Comparison of ENCODE assay signal across 25 mouse cellular contexts in the genomic region with DNA sequence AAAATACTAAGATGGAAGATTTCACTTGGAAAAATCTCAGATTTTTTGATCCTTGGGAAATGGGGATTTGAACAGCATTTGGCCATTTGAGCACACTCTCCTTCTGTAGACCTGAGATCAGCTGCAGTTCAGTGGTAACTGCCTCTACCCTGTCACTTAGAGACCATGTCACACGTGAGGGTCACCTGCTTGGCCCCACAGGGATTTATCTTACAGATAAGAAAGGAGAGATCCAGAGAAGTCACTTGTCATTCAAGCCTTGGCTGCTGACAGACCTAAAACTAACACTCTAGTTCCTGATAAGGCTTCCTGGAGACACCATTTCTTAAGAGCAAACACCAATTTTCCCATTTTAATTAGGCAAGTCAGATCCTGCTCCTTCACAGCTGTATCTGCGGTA.
DNase-seq lines count a peak whose midpoint lies in the region; ATAC-seq and TF ChIP-seq lines count a peak whose summit lies in the region.
"Had no signal": no experiment of that assay in that cellular context is flagged by ENCODE, and none has a peak within 500 bp of the region (broad histone marks: within the 10 kb centered on the region; RNA-seq: fewer than 3 reads in every experiment).

No protein-coding gene starts in this region.

- no peak overlapping the region for H3K9ac ChIP-seq in heart, embryonic 11.5 days (ENCODE audit: low read depth, low read length)
- H3K9ac ChIP-seq in heart, embryonic 13.5 days, result no peak overlapping the region
- H3K9ac ChIP-seq in CH12.LX (ENCODE audit: insufficient read depth, low read depth), result no peak overlapping the region
- H3K9ac ChIP-seq: embryonic facial prominence, embryonic 13.5 days; embryonic facial prominence, embryonic 15.5 days; forebrain, embryonic 12.5 days had no signal

- dilution Hi-C loops in CH12.LX (cut with MboI; ENCODE audit: extremely low pct_ligation_motif_present, extremely low pct_unique_long_range_greater_than_20kb, low sequenced_read_pairs), result no loop called here

- peak overlapping the region; percentile 34 for H3K4me2 ChIP-seq in heart, embryonic 11.5 days
- peak overlapping the region; percentile 25 for H3K4me2 ChIP-seq in heart, embryonic 13.5 days
- no peak overlapping the region for H3K4me2 ChIP-seq in CH12.LX (ENCODE audit: insufficient read depth, low read depth, poor library complexity, severe bottlenecking)
- H3K4me2 ChIP-seq: embryonic facial prominence, embryonic 13.5 days; embryonic facial prominence, embryonic 15.5 days; forebrain, embryonic 12.5 days had no signal

- H3K4me3 ChIP-seq in heart, embryonic 11.5 days (ENCODE audit: low read depth, low read length), result no peak overlapping the region
- no peak overlapping the region for H3K4me3 ChIP-seq in heart, embryonic 10.5 days
- H3K4me3 ChIP-seq in heart, embryonic 13.5 days, result no peak overlapping the region
- H3K4me3 ChIP-seq in CH12.LX (replicated peaks in 1 of 3; ENCODE audit: low read depth in 2 of 3, low read length in 2 of 3, poor library complexity in 1 of 3), result no peak overlapping the region
- H3K4me3 ChIP-seq in embryonic facial prominence, embryonic 10.5 days, result no peak overlapping the region
- H3K4me3 ChIP-seq: embryonic facial prominence, embryonic 13.5 days; embryonic facial prominence, embryonic 15.5 days; erythroblast, embryonic 14.5 days; forebrain, embryonic 10.5 days; forebrain, embryonic 12.5 days had no signal

- TF ChIP-seq EP300 in CH12.LX (IDR thresholded peaks at IDR 0.05; ENCODE audit: low read length), result no peak

- WGBS in heart, embryonic 11.5 days (ENCODE audit: insufficient replicate concordance), result 6% methylated on average over 2 of the region's 2 CpGs
- WGBS in heart, embryonic 10.5 days, result 7% methylated on average over 2 of the region's 2 CpGs
- WGBS in heart, embryonic 13.5 days, result 3% methylated on average over 2 of the region's 2 CpGs
- WGBS in embryonic facial prominence, embryonic 10.5 days, result 38% methylated on average over 2 of the region's 2 CpGs

- H3K79me2 ChIP-seq in CH12.LX (replicated peaks; ENCODE audit: control insufficient read depth, extremely low read depth, insufficient read depth, poor library complexity, severe bottlenecking), result no peaks in the 10 kb centered on the region

- H3K27me3 ChIP-seq in heart, embryonic 11.5 days (ENCODE audit: control insufficient read depth, insufficient read depth, low read length), result no peaks in the 10 kb centered on the region
- H3K27me3 ChIP-seq in heart, embryonic 10.5 days (ENCODE audit: insufficient read depth, poor library complexity, severe bottlenecking), result no peaks in the 10 kb centered on the region
- no peaks in the 10 kb centered on the region for H3K27me3 ChIP-seq in heart, embryonic 13.5 days (replicated peaks)
- no peaks in the 10 kb centered on the region for H3K27me3 ChIP-seq in CH12.LX (replicated peaks)
- H3K27me3 ChIP-seq in embryonic facial prominence, embryonic 10.5 days (replicated peaks; ENCODE audit: low read depth, poor library complexity, severe bottlenecking), result no peaks in the 10 kb centered on the region; the same call in 1 of the 2 replicates
- H3K27me3 ChIP-seq: embryonic facial prominence, embryonic 15.5 days; Patski had no signal

- TF ChIP-seq RAD21 in CH12.LX (IDR thresholded peaks at IDR 0.05; ENCODE audit: low read depth, low read length), result no peak

- H3K27ac ChIP-seq in heart, embryonic 11.5 days (ENCODE audit: low read depth, low read length), result no peak overlapping the region
- H3K27ac ChIP-seq in heart, embryonic 10.5 days, result no peak overlapping the region
- no peak overlapping the region for H3K27ac ChIP-seq in heart, embryonic 13.5 days (replicated peaks)
- no peak overlapping the region for H3K27ac ChIP-seq in CH12.LX (ENCODE audit: insufficient read depth, low read depth)
- no peak overlapping the region for H3K27ac ChIP-seq in embryonic facial prominence, embryonic 10.5 days (replicated peaks)
- H3K27ac ChIP-seq: embryonic facial prominence, embryonic 13.5 days; embryonic facial prominence, embryonic 15.5 days; forebrain, embryonic 10.5 days; forebrain, embryonic 12.5 days had no signal

- intact Hi-C loops in heart, postnatal 25 days (cut with DNase I), result no loop called here

- DNase-seq in heart, embryonic 10.5 days (ENCODE audit: low spot score), result no peak
- DNase-seq in heart, postnatal 25 days (ENCODE audit: low spot score), result no peak
- DNase-seq in CH12.LX (ENCODE audit: extremely low read depth), result no peak
- DNase-seq in yolk sac, embryonic 10.5 days (ENCODE audit: low spot score), result peak; percentile 68
- no peak for DNase-seq in embryonic facial prominence, embryonic 10.5 days (ENCODE audit: low spot score)
- DNase-seq: adrenal gland, adult 8-10 months; adrenal gland, postnatal 14 days; adrenal gland, postnatal 36 days; cerebellum, adult 11-12 months; cerebellum, adult 2 months; cerebellum, adult 9-10 months; cerebellum, postnatal 10 days; cerebellum, postnatal 25 days had no signal

- H3K36me3 ChIP-seq in heart, embryonic 11.5 days (ENCODE audit: control insufficient read depth, insufficient read depth, low read length), result no peaks in the 10 kb centered on the region
- H3K36me3 ChIP-seq in heart, embryonic 10.5 days, result no peaks in the 10 kb centered on the region
- H3K36me3 ChIP-seq in heart, embryonic 13.5 days, result no peaks in the 10 kb centered on the region
- no peaks in the 10 kb centered on the region for H3K36me3 ChIP-seq in CH12.LX (replicated peaks in 1 of 2; ENCODE audit: control insufficient read depth in 1 of 2, insufficient read depth in 1 of 2, low read length in 1 of 2)
- no peaks in the 10 kb centered on the region for H3K36me3 ChIP-seq in embryonic facial prominence, embryonic 10.5 days (replicated peaks)
- H3K36me3 ChIP-seq: embryonic facial prominence, embryonic 13.5 days; embryonic facial prominence, embryonic 15.5 days; forebrain, embryonic 10.5 days; forebrain, embryonic 12.5 days; G1E had no signal

- no peaks in the 10 kb centered on the region for H3K9me3 ChIP-seq in heart, embryonic 11.5 days (replicated peaks; ENCODE audit: control insufficient read depth, low read length)
- no peaks in the 10 kb centered on the region for H3K9me3 ChIP-seq in heart, embryonic 10.5 days
- no peaks in the 10 kb centered on the region for H3K9me3 ChIP-seq in heart, embryonic 13.5 days
- no peaks in the 10 kb centered on the region for H3K9me3 ChIP-seq in CH12.LX (replicated peaks; ENCODE audit: low read length)
- no peaks in the 10 kb centered on the region for H3K9me3 ChIP-seq in embryonic facial prominence, embryonic 10.5 days
- H3K9me3 ChIP-seq: embryonic facial prominence, embryonic 13.5 days; embryonic facial prominence, embryonic 15.5 days; forebrain, embryonic 10.5 days; forebrain, embryonic 12.5 days had no signal

- TF ChIP-seq POLR2A in CH12.LX (IDR thresholded peaks at IDR 0.05; ENCODE audit: low read depth, low read length), result no peak

- TF ChIP-seq CTCF in CH12.LX (conservative IDR thresholded peaks at IDR 0.05 in 1 of 2, IDR thresholded peaks at IDR 0.05 in 1 of 2; ENCODE audit: low read depth in 2 of 2, low read length in 2 of 2), result no peak

- no peak for ATAC-seq in heart, embryonic 11.5 days (replicated peaks; ENCODE audit: insufficient number of reproducible peaks, low FRiP score, low TSS enrichment)
- ATAC-seq in heart, embryonic 13.5 days (ENCODE audit: extremely low read depth, insufficient number of reproducible peaks, low FRiP score, low TSS enrichment), result no peak
- ATAC-seq: activated CD4-positive, CD25-positive, alpha-beta regulatory T cell, adult 4 months; forebrain, embryonic 14.5 days; forebrain, embryonic 16.5 days; Patski had no signal

- in situ Hi-C loops in CH12.LX (cut with MboI; ENCODE audit: low pct_ligation_motif_present, low pct_unique_long_range_greater_than_20kb, low sequenced_read_pairs), result no loop called here

- peaks cover 10% of the 10 kb centered on the region; the same call in 1 of the 2 replicates for H3K4me1 ChIP-seq in heart, embryonic 11.5 days (ENCODE audit: control insufficient read depth, insufficient read depth, low read length)
- H3K4me1 ChIP-seq in heart, embryonic 10.5 days, result peaks cover 21% of the 10 kb centered on the region
- H3K4me1 ChIP-seq in heart, embryonic 13.5 days, result peaks cover 18% of the 10 kb centered on the region
- peaks cover 0 to 10% of the 10 kb centered on the region in 2 experiments; a peak in 1 of 4 replicates for H3K4me1 ChIP-seq in CH12.LX (ENCODE audit: control insufficient read depth in 1 of 2, insufficient read depth in 2 of 2)
- peaks cover 11% of the 10 kb centered on the region for H3K4me1 ChIP-seq in embryonic facial prominence, embryonic 10.5 days
- H3K4me1 ChIP-seq: forebrain, embryonic 12.5 days had no signal

TF ChIP-seq in CH12.LX, 34 proteins besides CTCF, POLR2A, EP300 and RAD21:
- TF ChIP-seq BHLHE40 (IDR thresholded peaks at IDR 0.05; ENCODE audit: low read depth, low read length), result peak; percentile 57
- TF ChIP-seq IRF4 (IDR thresholded peaks at IDR 0.05; ENCODE audit: low read depth, low read length), result no peak
- no peak for TF ChIP-seq MYC (IDR thresholded peaks at IDR 0.05; ENCODE audit: low read depth, low read length)
- TF ChIP-seq RCOR1 (conservative IDR thresholded peaks at IDR 0.05; ENCODE audit: low read depth, low read length), result no peak
- no peak for TF ChIP-seq ZNF384 (IDR thresholded peaks at IDR 0.05; ENCODE audit: low read depth, low read length)
- no peak for TF ChIP-seq MAZ (IDR thresholded peaks at IDR 0.05; ENCODE audit: low read depth, low read length)
